Mouse (Mus musculus) liver, embryonic 12.5 days (tissue): ENCODE results near the gene Cst12. TPM values are rescaled to one million over a fixed set of nuclear protein-coding genes. Genes with fewer than 3 reads are reported as not detected.
"Not testable (repeated sequence)": the region's sequence is repeated elsewhere in the genome, so short reads cannot be mapped to it uniquely, and the experiment has no call there.

ENCODE experiments used
- ATAC-seq: fragments of 200-750 bp; cut with Nextera tagmentation; 2 replicates; pipeline ENCODE4 v1.8.0; 2017; ENCODE audit warnings: moderate number of reproducible peaks, mild to moderate bottlenecking, moderate library complexity
- H3K27ac ChIP-seq: fragments of 300-500 bp; sonication (generic); 2 replicates; pipeline ENCODE4 v1.5.1; 2016; ENCODE audit warnings: mild to moderate bottlenecking
- H3K27me3 ChIP-seq: fragments of 300-500 bp; sonication (generic); replicated peaks from 2 replicates; pipeline ENCODE4 v1.6.1; 2016; ENCODE audit warnings: mild to moderate bottlenecking, moderate library complexity
- H3K36me3 ChIP-seq: fragments of 300-500 bp; sonication (generic); 2 replicates; pipeline ENCODE4 v1.6.1; 2016; ENCODE audit warnings: mild to moderate bottlenecking, moderate library complexity
- H3K4me1 ChIP-seq: fragments of 300-500 bp; sonication (generic); 2 replicates; pipeline ENCODE4 v1.6.1; 2016
- H3K4me2 ChIP-seq: fragments of 300-500 bp; sonication (generic); 2 replicates; pipeline ENCODE4 v1.6.1; 2016; ENCODE audit warnings: mild to moderate bottlenecking, moderate library complexity
- H3K4me3 ChIP-seq: fragments of 300-500 bp; sonication (generic); 2 replicates; pipeline ENCODE4 v1.5.1; 2016; ENCODE audit warnings: mild to moderate bottlenecking, moderate library complexity
- H3K9ac ChIP-seq: fragments of 300-500 bp; sonication (generic); 2 replicates; pipeline ENCODE4 v1.6.1; 2016; ENCODE audit warnings: mild to moderate bottlenecking, moderate library complexity
- H3K9me3 ChIP-seq: fragments of 300-500 bp; sonication (generic); replicated peaks from 2 replicates; pipeline ENCODE4 v1.6.1; 2016; ENCODE audit warnings: mild to moderate bottlenecking, moderate library complexity
- WGBS: fragments of 180-500 bp; shearing (Covaris S2); methylation state at CpG from one replicate; pipeline ENCODE4 v1.1.7; 2016; ENCODE audit not compliant: insufficient replicate concordance; 5-methylcytosine and 5-hydroxymethylcytosine counted together
- polyA plus RNA-seq: library from polyadenylated mRNA; unstranded; fragments of >200 nt; fragmentation: Nextera tagmentation; extraction: Ambion mirVana; gene quantifications from 2 replicates; pipeline ENCODE4 v1.2.1, GENCODE M21; 2016

The Cst12 gene
- polyA plus RNA-seq, result not detected in 2 replicates

- Histone ChIP-seq H3K4me3 (no peak within 1 kb of the TSS), H3K27ac (no peak within 1 kb of the TSS), H3K9ac (no peak within 1 kb of the TSS), H3K9me3 (no peaks in the 10 kb centered on the region), H3K4me2 (no peak within 1 kb of the TSS), H3K4me1 (no peaks in the 10 kb centered on the region), H3K36me3 (no peaks in the 10 kb centered on the region), H3K27me3 (no peaks in the 10 kb centered on the region)
- 86% methylated on average over 6 of the region's 6 CpGs for WGBS
- ATAC-seq, result no peak
Measured at GRCm38 (mm10) chr2:148789142-148789541, at the start of gene Cst12. Gene Cst12, plus strand, starts transcription at chr2:148789361.

- Histone ChIP-seq H3K4me2 (no peak overlapping the region), H3K4me1 (no peaks in the 10 kb centered on the region), H3K9me3 (no peaks in the 10 kb centered on the region), H3K36me3 (no peaks in the 10 kb centered on the region), H3K9ac (no peak overlapping the region), H3K27me3 (no peaks in the 10 kb centered on the region), H3K27ac (no peak overlapping the region), H3K4me3 (no peak overlapping the region)
- 61% methylated on average over 3 of the region's 3 CpGs for WGBS
- ATAC-seq, result no peak
Measured at GRCm38 (mm10) chr2:148743001-148743400, 46.2 kb upstream of the Cst12 start.

- Histone ChIP-seq H3K4me2 (no peak overlapping the region), H3K27me3 (no peaks in the 10 kb centered on the region), H3K4me3 (no peak overlapping the region), H3K9ac (no peak overlapping the region), H3K4me1 (no peaks in the 10 kb centered on the region), H3K9me3 (no peaks in the 10 kb centered on the region), H3K36me3 (no peaks in the 10 kb centered on the region), H3K27ac (no peak overlapping the region)
- ATAC-seq, result no peak
- 51% methylated on average over 3 of the region's 3 CpGs for WGBS
Measured at GRCm38 (mm10) chr2:148743846-148744407, 45.2 kb upstream of the Cst12 start.

GRCm38 (mm10) chr2:148750058-148750457 lies 39.1 kb upstream of the Cst12 start, which contains the start of gene Cstl1:
Gene Cstl1, plus strand, starts transcription at chr2:148750358.
- no peak within 1 kb of the TSS for H3K4me3 ChIP-seq

GRCm38 (mm10) chr2:148751893-148752813 lies 37.0 kb upstream of the Cst12 start:
- no peaks in the 10 kb centered on the region for H3K4me1 ChIP-seq
- 11% methylated on average over 15 of the region's 15 CpGs for WGBS
- H3K36me3 ChIP-seq, result no peaks in the 10 kb centered on the region
- H3K9me3 ChIP-seq, result no peaks in the 10 kb centered on the region
- no peak overlapping the region for H3K27ac ChIP-seq
- 0 out of 2 replicates have a peak, but pooled peaks cover 4% of the 10 kb centered on the region for H3K27me3 ChIP-seq
- H3K9ac ChIP-seq, result no peak overlapping the region
- peak; percentile 72 for ATAC-seq
- H3K4me3 ChIP-seq, result peak overlapping the region; percentile 29; the same call in 1 of the 2 replicates
- H3K4me2 ChIP-seq, result peak overlapping the region; percentile 60

More at GRCm38 (mm10) chr2:148750058-148750457, 39.1 kb upstream of the Cst12 start, which contains the start of gene Cstl1:
- H3K4me2 ChIP-seq, result no peak within 1 kb of the TSS
- no peak for ATAC-seq
- H3K36me3 ChIP-seq, result no peaks in the 10 kb centered on the region
- H3K27me3 ChIP-seq, result 0 out of 2 replicates have a peak, but pooled peaks cover 4% of the 10 kb centered on the region
- H3K4me1 ChIP-seq, result no peaks in the 10 kb centered on the region
- 67% methylated on average over 1 of the region's 1 CpGs for WGBS
- H3K9ac ChIP-seq, result no peak within 1 kb of the TSS
- H3K27ac ChIP-seq, result no peak within 1 kb of the TSS
- no peaks in the 10 kb centered on the region for H3K9me3 ChIP-seq

- H3K4me2 ChIP-seq, result no peak overlapping the region
- H3K9me3 ChIP-seq, result no peaks in the 10 kb centered on the region
- H3K4me3 ChIP-seq, result no peak overlapping the region
- H3K9ac ChIP-seq, result no peak overlapping the region
- H3K4me1 ChIP-seq, result no peaks in the 10 kb centered on the region
- 27% methylated on average over 1 of the region's 1 CpGs for WGBS
- H3K27me3 ChIP-seq, result 0 out of 2 replicates have a peak, but pooled peaks cover 4% of the 10 kb centered on the region
- no peak overlapping the region for H3K27ac ChIP-seq
- no peaks in the 10 kb centered on the region for H3K36me3 ChIP-seq
- ATAC-seq, result no peak
Measured at GRCm38 (mm10) chr2:148754310-148754846, 34.8 kb upstream of the Cst12 start.

GRCm38 (mm10) chr2:148763648-148764388 lies 25.3 kb upstream of the Cst12 start:
- Histone ChIP-seq H3K9ac (no peak overlapping the region), H3K4me3 (no peak overlapping the region), H3K4me1 (no peaks in the 10 kb centered on the region), H3K27me3 (no peaks in the 10 kb centered on the region), H3K4me2 (no peak overlapping the region), H3K36me3 (no peaks in the 10 kb centered on the region), H3K9me3 (no peaks in the 10 kb centered on the region), H3K27ac (no peak overlapping the region)
- WGBS, result 100% methylated on average over 1 of the region's 1 CpGs
- ATAC-seq, result no peak

GRCm38 (mm10) chr2:148771397-148771796 lies 17.8 kb upstream of the Cst12 start, which contains the start of gene Cst11:
Gene Cst11, minus strand, starts transcription at chr2:148771497.
- not testable (repeated sequence) for H3K4me2 ChIP-seq, H3K36me3 ChIP-seq, H3K27ac ChIP-seq, H3K9ac ChIP-seq, ATAC-seq, H3K9me3 ChIP-seq, H3K4me3 ChIP-seq, H3K27me3 ChIP-seq, H3K4me1 ChIP-seq
- WGBS, result 58% methylated on average over 4 of the region's 4 CpGs

GRCm38 (mm10) chr2:148781709-148782108 lies 7.5 kb upstream of the Cst12 start, which contains the start of gene 8030411F24Rik:
Gene 8030411F24Rik, plus strand, starts transcription at chr2:148782009.
- Histone ChIP-seq H3K36me3 (no peaks in the 10 kb centered on the region), H3K27ac (no peak within 1 kb of the TSS), H3K4me2 (no peak within 1 kb of the TSS), H3K9me3 (no peaks in the 10 kb centered on the region), H3K4me3 (no peak within 1 kb of the TSS), H3K4me1 (no peaks in the 10 kb centered on the region), H3K9ac (no peak within 1 kb of the TSS), H3K27me3 (no peaks in the 10 kb centered on the region)
- WGBS, result 5% methylated on average over 1 of the region's 1 CpGs
- ATAC-seq, result no peak

GRCm38 (mm10) chr2:148798485-148798884 lies 9.3 kb downstream of the Cst12 start, which contains the start of gene Cst8:
Gene Cst8, plus strand, starts transcription at chr2:148798785.
- 60% methylated on average over 1 of the region's 1 CpGs for WGBS
- ATAC-seq, result no peak

GRCm38 (mm10) chr2:148801491-148801921 lies 12.3 kb downstream of the Cst12 start:
- 0 out of 2 replicates have a peak, but pooled peaks have one; percentile 13 for ATAC-seq
- Histone ChIP-seq H3K4me3 (no peak overlapping the region), H3K36me3 (no peaks in the 10 kb centered on the region), H3K27me3 (no peaks in the 10 kb centered on the region), H3K4me2 (no peak overlapping the region), H3K9ac (no peak overlapping the region), H3K4me1 (no peaks in the 10 kb centered on the region), H3K9me3 (no peaks in the 10 kb centered on the region), H3K27ac (no peak overlapping the region)
- 30% methylated on average over 3 of the region's 3 CpGs for WGBS

More at GRCm38 (mm10) chr2:148798485-148798884, 9.3 kb downstream of the Cst12 start, which contains the start of gene Cst8:
- no peaks in the 10 kb centered on the region for H3K9me3 ChIP-seq
- H3K4me2 ChIP-seq, result no peak within 1 kb of the TSS
- no peak within 1 kb of the TSS for H3K27ac ChIP-seq
- no peak within 1 kb of the TSS for H3K9ac ChIP-seq
- H3K4me1 ChIP-seq, result no peaks in the 10 kb centered on the region
- no peak within 1 kb of the TSS for H3K4me3 ChIP-seq
- H3K27me3 ChIP-seq, result no peaks in the 10 kb centered on the region
- H3K36me3 ChIP-seq, result no peaks in the 10 kb centered on the region
